Mouse (Mus musculus): ENCODE measurements around the gene Chtop. TPM values are rescaled to one million over a fixed set of nuclear protein-coding genes. Genes with fewer than 3 reads are reported as not detected.

The Chtop gene
- total and polyA plus RNA-seq, 3 experiments = 78.6 to 135 (median 97.0) TPM

DNA sequence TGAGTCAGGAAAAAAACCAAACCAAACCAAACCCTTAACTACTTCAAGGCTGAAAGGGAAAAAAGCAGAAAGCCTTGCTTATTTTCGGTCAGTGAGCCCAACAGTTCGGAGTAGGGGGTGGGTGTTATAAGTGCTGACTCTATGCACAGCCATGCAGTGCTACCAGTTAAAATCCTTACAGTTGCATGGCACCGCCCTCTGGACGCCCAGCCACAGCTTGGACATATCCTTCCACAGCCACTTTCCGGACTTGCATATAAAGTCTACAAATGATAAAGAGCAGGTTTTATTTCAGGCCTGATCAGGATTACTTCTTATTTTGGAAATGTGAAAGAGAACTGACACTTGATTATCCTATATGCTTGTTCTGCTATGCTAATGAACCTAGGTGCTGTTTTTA lies 4.1 kb downstream of the Chtop start:
- no peaks in the 10 kb centered on the region for H3K9me3 ChIP-seq (replicated peaks)
- no peaks in the 10 kb centered on the region for H3K27me3 ChIP-seq (ENCODE audit: insufficient read depth, low read length)
- peaks cover 34% of the 10 kb centered on the region for H3K4me1 ChIP-seq (ENCODE audit: insufficient read depth, low read depth, low read length)
- TF ChIP-seq CTCF (IDR thresholded peaks at IDR 0.05; ENCODE audit: low read depth, low read length) = no peak
- TF ChIP-seq GATA2 (IDR thresholded peaks at IDR 0.05; ENCODE audit: borderline replicate concordance, low read depth, low read length) = no peak
- no peak for TF ChIP-seq GATA1 (IDR thresholded peaks at IDR 0.05; ENCODE audit: borderline replicate concordance, low read length)
- TF ChIP-seq TAL1 (conservative IDR thresholded peaks at IDR 0.05; ENCODE audit: low read depth, low read length) = no peak
- TF ChIP-seq POLR2AphosphoS5 (IDR thresholded peaks at IDR 0.05; ENCODE audit: insufficient replicate concordance, low read depth, low read length) = no peak
- no peak overlapping the region for H3K4me3 ChIP-seq (ENCODE audit: low read depth, low read length)
- no peak for ATAC-seq (ENCODE audit: extremely low read depth, insufficient number of reproducible peaks, low FRiP score, poor library complexity, severe bottlenecking)
- peaks cover 78% of the 10 kb centered on the region for H3K36me3 ChIP-seq (replicated peaks)
- no peak for DNase-seq (ENCODE audit: low spot score)

- Histone ChIP-seq H3K9me3 (replicated peaks) (no peaks in the 10 kb centered on the region), H3K36me3 (replicated peaks) (peaks cover 88% of the 10 kb centered on the region), H3K4me3 (ENCODE audit: low read depth, low read length) (no peak overlapping the region), H3K4me1 (ENCODE audit: insufficient read depth, low read depth, low read length) (peaks cover 34% of the 10 kb centered on the region), H3K27me3 (ENCODE audit: insufficient read depth, low read length) (no peaks in the 10 kb centered on the region)
- DNase-seq (ENCODE audit: low spot score) (no peak), ATAC-seq (ENCODE audit: extremely low read depth, insufficient number of reproducible peaks, low FRiP score, poor library complexity, severe bottlenecking) (no peak)
- no peak for TF ChIP-seq POLR2AphosphoS5 (IDR thresholded peaks at IDR 0.05; ENCODE audit: insufficient replicate concordance, low read depth, low read length)
- no peak for TF ChIP-seq TAL1 (conservative IDR thresholded peaks at IDR 0.05; ENCODE audit: low read depth, low read length)
- no peak for TF ChIP-seq GATA2 (IDR thresholded peaks at IDR 0.05; ENCODE audit: borderline replicate concordance, low read depth, low read length)
- TF ChIP-seq GATA1 (IDR thresholded peaks at IDR 0.05; ENCODE audit: borderline replicate concordance, low read length) = no peak
- no peak for TF ChIP-seq CTCF (IDR thresholded peaks at IDR 0.05; ENCODE audit: low read depth, low read length)
Observed at GRCm38 (mm10) chr3:90503444-90503843, 5.9 kb downstream of the Chtop start.

- DNase-seq (ENCODE audit: low spot score) (no peak), ATAC-seq (ENCODE audit: extremely low read depth, insufficient number of reproducible peaks, low FRiP score, poor library complexity, severe bottlenecking) (no peak)
- no peaks in the 10 kb centered on the region for H3K9me3 ChIP-seq (replicated peaks)
- H3K4me1 ChIP-seq (ENCODE audit: insufficient read depth, low read depth, low read length) = peaks cover 8% of the 10 kb centered on the region; the same call in 1 of the 2 replicates
- H3K4me3 ChIP-seq (ENCODE audit: low read depth, low read length) = no peak overlapping the region
- TF ChIP-seq CTCF (IDR thresholded peaks at IDR 0.05; ENCODE audit: low read depth, low read length) = no peak
- TF ChIP-seq GATA2 (IDR thresholded peaks at IDR 0.05; ENCODE audit: borderline replicate concordance, low read depth, low read length) = no peak
- no peak for TF ChIP-seq TAL1 (conservative IDR thresholded peaks at IDR 0.05; ENCODE audit: low read depth, low read length)
- no peak for TF ChIP-seq GATA1 (IDR thresholded peaks at IDR 0.05; ENCODE audit: borderline replicate concordance, low read length)
- no peak for TF ChIP-seq POLR2AphosphoS5 (IDR thresholded peaks at IDR 0.05; ENCODE audit: insufficient replicate concordance, low read depth, low read length)
- peaks cover 82% of the 10 kb centered on the region for H3K36me3 ChIP-seq (replicated peaks)
- H3K27me3 ChIP-seq (ENCODE audit: insufficient read depth, low read length) = no peaks in the 10 kb centered on the region
Observed at GRCm38 (mm10) chr3:90497597-90497996, 11.7 kb downstream of the Chtop start.

DNA sequence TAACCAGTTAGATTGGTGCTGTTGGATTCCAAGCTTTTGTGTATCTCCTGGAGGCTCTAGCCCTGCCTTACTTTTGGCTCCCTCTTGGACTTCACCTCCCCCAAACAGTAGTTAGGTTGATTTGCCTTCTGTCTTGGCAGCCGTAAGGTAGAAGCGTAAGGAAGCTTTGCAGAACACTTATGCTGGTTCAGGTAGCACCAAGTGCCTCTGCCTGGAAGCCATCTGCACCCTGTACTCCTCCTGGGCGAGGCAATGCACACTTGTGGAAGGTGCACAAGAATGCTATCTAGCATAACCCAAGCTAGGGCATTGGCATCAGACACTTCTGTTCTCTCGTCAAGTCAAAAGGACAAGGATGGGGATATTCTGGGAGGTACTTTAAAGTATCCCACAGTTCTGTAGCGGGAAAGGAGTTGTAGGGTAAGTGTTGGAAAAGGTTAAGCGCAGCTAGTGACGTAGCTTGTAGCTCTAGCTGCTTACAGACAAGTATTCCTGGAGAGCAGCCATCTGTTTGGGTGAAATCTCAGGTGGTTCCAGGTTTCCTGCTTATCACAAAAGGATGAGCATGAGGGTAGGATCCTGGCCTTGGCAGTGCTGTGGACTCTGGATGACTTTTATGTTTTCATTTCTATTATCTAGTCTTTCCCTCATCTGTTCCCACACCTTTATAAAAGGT lies 13.3 kb downstream of the Chtop start:
- peaks cover 65% of the 10 kb centered on the region for H3K36me3 ChIP-seq (replicated peaks)
- H3K27me3 ChIP-seq (ENCODE audit: insufficient read depth, low read length) = no peaks in the 10 kb centered on the region
- TF ChIP-seq GATA2 (IDR thresholded peaks at IDR 0.05; ENCODE audit: borderline replicate concordance, low read depth, low read length) = no peak
- TF ChIP-seq CTCF (IDR thresholded peaks at IDR 0.05; ENCODE audit: low read depth, low read length) = no peak
- no peak for TF ChIP-seq POLR2AphosphoS5 (IDR thresholded peaks at IDR 0.05; ENCODE audit: insufficient replicate concordance, low read depth, low read length)
- no peak for TF ChIP-seq GATA1 (IDR thresholded peaks at IDR 0.05; ENCODE audit: borderline replicate concordance, low read length)
- no peak for TF ChIP-seq TAL1 (conservative IDR thresholded peaks at IDR 0.05; ENCODE audit: low read depth, low read length)
- no peak overlapping the region for H3K4me3 ChIP-seq (ENCODE audit: low read depth, low read length)
- DNase-seq (ENCODE audit: low spot score) (no peak), ATAC-seq (ENCODE audit: extremely low read depth, insufficient number of reproducible peaks, low FRiP score, poor library complexity, severe bottlenecking) (no peak)
- peaks cover 6% of the 10 kb centered on the region for H3K4me1 ChIP-seq (ENCODE audit: insufficient read depth, low read depth, low read length)
- H3K9me3 ChIP-seq (replicated peaks) = no peaks in the 10 kb centered on the region

DNA sequence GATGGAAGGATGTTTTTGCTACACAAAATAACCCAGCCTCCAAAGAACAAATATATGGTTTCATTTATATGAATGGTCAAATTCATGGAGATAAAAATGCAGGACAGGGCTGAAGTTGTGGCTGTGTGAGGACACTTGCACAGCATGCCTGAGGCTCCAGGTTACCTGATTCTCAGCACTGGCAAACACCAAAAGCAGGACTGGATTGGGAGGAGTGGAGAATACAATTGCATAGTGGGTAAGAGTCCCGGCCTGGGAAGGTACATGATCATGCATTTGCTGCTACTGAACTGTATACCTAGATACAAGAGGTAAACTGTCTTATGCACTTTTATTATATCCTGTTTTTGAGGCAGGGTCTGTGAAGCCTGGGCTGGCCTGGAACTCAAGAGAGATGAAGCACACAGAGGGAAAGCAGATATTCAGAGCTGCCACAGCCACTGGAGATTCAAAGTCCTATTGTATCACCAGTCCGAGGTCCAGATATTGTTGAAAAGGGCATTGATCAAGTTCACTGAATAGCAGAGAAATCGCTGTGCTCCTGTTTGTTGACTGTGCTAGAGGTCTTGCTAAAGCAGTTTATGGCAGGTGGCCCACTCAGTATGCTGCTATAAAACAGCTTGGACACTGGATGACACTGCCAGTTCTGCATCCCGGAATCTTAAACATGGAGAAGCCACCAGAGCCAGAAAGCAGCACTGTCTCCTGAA lies 15.3 kb downstream of the Chtop start:
- peaks cover 19% of the 10 kb centered on the region for H3K4me1 ChIP-seq (ENCODE audit: insufficient read depth, low read depth, low read length)
- no peaks in the 10 kb centered on the region for H3K9me3 ChIP-seq (replicated peaks)
- H3K27me3 ChIP-seq (ENCODE audit: insufficient read depth, low read length) = no peaks in the 10 kb centered on the region
- TF ChIP-seq GATA2 (IDR thresholded peaks at IDR 0.05; ENCODE audit: borderline replicate concordance, low read depth, low read length) = no peak
- no peak for TF ChIP-seq GATA1 (IDR thresholded peaks at IDR 0.05; ENCODE audit: borderline replicate concordance, low read length)
- TF ChIP-seq POLR2AphosphoS5 (IDR thresholded peaks at IDR 0.05; ENCODE audit: insufficient replicate concordance, low read depth, low read length) = no peak; the same call in 1 of the 2 replicates
- no peak for TF ChIP-seq CTCF (IDR thresholded peaks at IDR 0.05; ENCODE audit: low read depth, low read length)
- TF ChIP-seq TAL1 (conservative IDR thresholded peaks at IDR 0.05; ENCODE audit: low read depth, low read length) = no peak
- no peak for DNase-seq (ENCODE audit: low spot score)
- H3K4me3 ChIP-seq (ENCODE audit: low read depth, low read length) = no peak overlapping the region
- ATAC-seq (ENCODE audit: extremely low read depth, insufficient number of reproducible peaks, low FRiP score, poor library complexity, severe bottlenecking) = no peak
- H3K36me3 ChIP-seq (replicated peaks) = peaks cover 62% of the 10 kb centered on the region

GRCm38 (mm10) chr3:90491350-90491749 lies 17.9 kb downstream of the Chtop start:
- ATAC-seq (ENCODE audit: extremely low read depth, insufficient number of reproducible peaks, low FRiP score, poor library complexity, severe bottlenecking) (no peak), DNase-seq (ENCODE audit: low spot score) (no peak)
- H3K4me3 ChIP-seq (ENCODE audit: low read depth, low read length) = no peak overlapping the region; the same call in 1 of the 2 replicates
- no peaks in the 10 kb centered on the region for H3K27me3 ChIP-seq (ENCODE audit: insufficient read depth, low read length)
- TF ChIP-seq TAL1 (conservative IDR thresholded peaks at IDR 0.05; ENCODE audit: low read depth, low read length) = no peak
- TF ChIP-seq GATA2 (IDR thresholded peaks at IDR 0.05; ENCODE audit: borderline replicate concordance, low read depth, low read length) = no peak
- no peak for TF ChIP-seq CTCF (IDR thresholded peaks at IDR 0.05; ENCODE audit: low read depth, low read length)
- no peak for TF ChIP-seq POLR2AphosphoS5 (IDR thresholded peaks at IDR 0.05; ENCODE audit: insufficient replicate concordance, low read depth, low read length)
- TF ChIP-seq GATA1 (IDR thresholded peaks at IDR 0.05; ENCODE audit: borderline replicate concordance, low read length) = no peak
- H3K9me3 ChIP-seq (replicated peaks) = no peaks in the 10 kb centered on the region
- H3K36me3 ChIP-seq (replicated peaks) = peaks cover 61% of the 10 kb centered on the region
- H3K4me1 ChIP-seq (ENCODE audit: insufficient read depth, low read depth, low read length) = peaks cover 22% of the 10 kb centered on the region

Measured in G1E (cell line).